Mouse (Mus musculus) olfactory bulb, adult 2 months (tissue): ENCODE data around the gene Inpp5f. TPM values are rescaled to one million over a fixed set of nuclear protein-coding genes. Genes with fewer than 3 reads are reported as not detected.
"Not testable (repeated sequence)": the region's sequence is repeated elsewhere in the genome, so short reads cannot be mapped to it uniquely, and the experiment has no call there.

Experiments
- H3K27ac ChIP-seq: fragments of 200-500 bp; 2 replicates; pipeline ENCODE4 v1.5.1; 2012; ENCODE audit warnings: low read depth, low read length; ENCODE audit not compliant: insufficient read depth
- H3K4me1 ChIP-seq: fragments of 200-500 bp; 2 replicates; pipeline ENCODE4 v1.6.1; 2012; ENCODE audit warnings: low read length; ENCODE audit not compliant: control insufficient read depth, insufficient read depth
- H3K4me3 ChIP-seq: fragments of 200-500 bp; 2 replicates; pipeline ENCODE4 v1.5.1; 2012; ENCODE audit warnings: mild to moderate bottlenecking, low read depth, low read length, moderate library complexity; ENCODE audit not compliant: insufficient read depth
- CTCF ChIP-seq: fragments of 200-500 bp; IDR thresholded peaks from 2 replicates; pipeline ENCODE4 v1.5.1; 2012; ENCODE audit warnings: low read depth, mild to moderate bottlenecking, low read length, moderate library complexity; ENCODE audit not compliant: insufficient read depth
- POLR2A ChIP-seq: fragments of 200-500 bp; IDR thresholded peaks from 2 replicates; pipeline ENCODE4 v1.6.1; 2012; ENCODE audit warnings: mild to moderate bottlenecking, low read depth, low read length, moderate library complexity; ENCODE audit not compliant: insufficient read depth
- WGBS: fragments of 180-500 bp; shearing (Covaris S2); methylation state at CpG from one replicate; pipeline ENCODE4 v1.1.7; 2018; 5-methylcytosine and 5-hydroxymethylcytosine counted together
- polyA plus RNA-seq: library from polyadenylated mRNA; stranded (reverse); fragments of >200 nt; gene quantifications from 2 replicates; pipeline ENCODE4 v1.2.4, GENCODE M21; 2012; ENCODE audit warnings: low replicate concordance; ENCODE audit not compliant: missing spikeins, insufficient read depth, insufficient read length

Inpp5f gene
- polyA plus RNA-seq, 1 experiment = not detected

DNA sequence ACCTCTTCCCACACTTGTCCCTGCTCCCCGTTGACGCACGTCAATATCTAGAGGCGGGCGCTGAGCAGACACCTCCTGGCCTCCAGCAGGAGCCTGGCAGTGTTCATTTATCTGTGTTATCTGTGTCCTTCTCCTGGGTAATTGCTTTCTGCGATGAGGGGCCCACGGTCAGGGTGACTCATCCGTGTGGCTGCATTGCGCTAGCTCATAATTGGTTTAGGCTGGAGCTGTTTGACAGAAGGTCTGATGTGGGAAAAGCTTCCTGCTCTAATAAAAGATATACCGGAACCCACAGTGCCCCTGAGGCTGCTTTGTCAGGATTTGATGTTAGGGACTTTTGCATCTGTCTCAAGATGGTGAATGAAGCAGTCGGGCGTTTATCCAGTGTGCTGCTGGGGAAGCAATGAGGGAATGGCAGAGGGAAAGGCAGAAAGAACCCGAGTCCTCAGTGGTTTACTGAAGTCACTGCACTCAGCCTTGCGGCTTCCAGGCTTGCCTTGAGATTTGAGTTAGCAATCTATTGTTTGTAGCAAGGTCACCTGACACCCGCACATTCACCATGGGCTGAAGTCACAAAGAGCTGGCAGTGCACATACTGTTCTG, 61.4 kb downstream of the Inpp5f start:
- H3K4me3 ChIP-seq = 0 out of 2 replicates have a peak overlapping the region, but pooled peaks have one; percentile 14
- peak overlapping the region; percentile 99 for H3K27ac ChIP-seq
- 12% methylated on average over 15 of the region's 15 CpGs for WGBS
- TF ChIP-seq POLR2A (no peak), CTCF (no peak)
- H3K4me1 ChIP-seq = peaks cover 10% of the 10 kb centered on the region

DNA sequence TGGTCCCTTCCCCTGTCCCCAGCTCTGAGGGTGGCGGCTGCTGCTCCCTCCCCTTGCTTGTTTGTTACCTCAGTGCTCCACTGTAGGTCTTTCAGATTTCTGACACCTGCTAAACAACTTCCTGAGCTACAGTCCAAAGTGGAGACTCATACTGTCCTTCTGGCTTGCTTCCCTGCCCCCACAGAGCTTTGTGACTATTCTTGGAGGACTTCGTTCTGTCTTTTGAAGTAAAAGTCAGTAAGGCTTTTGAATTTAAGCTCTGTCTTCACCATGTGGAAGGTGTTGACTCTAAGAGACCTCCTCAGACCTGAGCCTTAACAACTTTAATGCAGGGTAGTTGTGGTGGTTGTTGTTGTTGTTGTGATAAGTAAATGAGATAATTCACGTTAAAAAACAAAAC, 67.4 kb downstream of the Inpp5f start:
- Histone ChIP-seq H3K4me3 (no peak overlapping the region), H3K27ac (no peak overlapping the region), H3K4me1 (no peaks in the 10 kb centered on the region)
- 82% methylated on average over 3 of the region's 3 CpGs for WGBS
- no peak for TF ChIP-seq POLR2A
- TF ChIP-seq CTCF = no peak

DNA sequence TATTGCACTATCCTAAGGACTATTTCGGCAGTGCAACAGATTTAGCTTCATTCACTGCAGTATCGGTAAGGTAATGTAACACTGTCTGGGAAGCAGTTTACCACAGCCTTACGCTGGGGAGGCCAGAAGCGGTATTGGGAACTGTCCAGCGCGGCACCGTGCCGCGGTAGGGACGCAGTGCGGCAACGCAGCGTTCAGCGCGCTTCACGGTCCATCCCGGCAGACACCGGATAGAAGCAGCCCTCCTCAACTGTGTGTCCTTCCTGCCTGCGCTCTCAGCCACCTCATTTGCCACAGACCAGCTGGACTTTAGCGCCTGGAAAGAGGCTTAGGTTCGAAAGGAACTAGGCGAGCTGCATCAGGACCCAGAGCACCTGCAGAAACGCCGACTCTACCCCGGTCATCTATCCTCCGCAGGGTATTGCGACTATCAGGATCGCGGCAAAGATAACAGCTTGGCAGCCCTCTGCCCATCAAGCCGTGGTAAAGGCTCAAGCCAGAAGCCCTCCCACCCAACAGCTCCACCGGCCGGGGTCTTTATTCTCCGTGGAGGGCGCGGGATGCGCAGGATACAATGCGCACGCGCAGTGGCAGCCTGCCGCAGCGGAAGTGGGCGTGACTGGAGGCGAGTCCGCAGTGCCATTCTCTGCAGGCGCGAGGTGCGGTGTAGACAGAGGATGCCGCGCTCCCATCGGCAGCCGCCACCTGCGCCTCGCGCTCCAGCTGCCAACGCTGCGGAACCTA, 76.9 kb downstream of the Inpp5f start:
- H3K27ac ChIP-seq = peak overlapping the region; percentile 90
- 57% methylated on average over 56 of the region's 56 CpGs for WGBS
- TF ChIP-seq POLR2A = peak; percentile 83
- TF ChIP-seq CTCF = peak; percentile 14; the same call in 1 of the 2 replicates
- no peaks in the 10 kb centered on the region for H3K4me1 ChIP-seq
- peak overlapping the region; percentile 72 for H3K4me3 ChIP-seq

DNA sequence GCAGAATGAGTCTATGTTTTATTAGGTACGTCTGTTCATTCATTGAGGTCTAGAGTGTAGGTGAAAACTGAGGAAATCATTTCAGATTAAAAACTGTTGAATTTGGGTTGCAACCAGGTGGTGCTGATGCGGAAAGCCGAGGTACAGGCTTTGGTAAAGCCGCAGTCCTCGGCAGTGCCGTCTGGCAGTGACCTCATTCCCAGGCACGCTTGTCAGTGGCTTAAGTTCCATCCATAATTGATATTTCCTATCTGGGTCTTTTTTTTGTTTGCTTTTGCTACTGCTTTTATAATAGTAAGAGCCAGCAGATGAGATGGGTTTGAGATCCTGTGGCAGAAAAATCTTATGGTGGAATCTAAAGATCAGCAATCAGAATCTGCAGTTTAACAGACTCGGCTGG, 78.2 kb downstream of the Inpp5f start:
- H3K27ac ChIP-seq = peak overlapping the region; percentile 17; the same call in 1 of the 2 replicates
- WGBS = 59% methylated on average over 8 of the region's 8 CpGs
- no peaks in the 10 kb centered on the region for H3K4me1 ChIP-seq
- TF ChIP-seq POLR2A (no peak), CTCF (no peak)
- H3K4me3 ChIP-seq = peak overlapping the region; percentile 47

DNA sequence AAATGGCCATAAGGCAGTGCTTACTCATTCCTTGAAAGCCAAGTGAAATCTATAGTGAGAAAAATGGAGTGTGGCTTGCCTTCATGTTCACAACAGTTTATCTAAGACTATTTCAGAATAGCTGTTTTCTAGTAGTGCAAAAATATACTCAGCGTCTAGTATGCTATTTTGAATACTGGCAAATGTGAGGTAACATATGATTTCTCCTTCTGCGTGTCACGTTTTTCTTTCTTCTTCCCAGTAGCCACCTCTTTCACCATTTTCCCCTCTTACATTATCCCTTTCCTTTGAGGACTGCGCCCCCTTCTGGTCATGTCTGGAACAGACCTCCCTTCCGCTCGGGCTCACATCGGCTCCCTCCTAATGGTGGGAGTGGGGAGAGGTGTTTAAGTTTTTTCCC, 78.9 kb downstream of the Inpp5f start:
- 0 out of 2 replicates have a peak overlapping the region, but pooled peaks have one; percentile 20 for H3K4me3 ChIP-seq
- WGBS = 3% methylated on average over 7 of the region's 7 CpGs
- no peaks in the 10 kb centered on the region for H3K4me1 ChIP-seq
- TF ChIP-seq POLR2A (no peak), CTCF (peak; percentile 86)
- H3K27ac ChIP-seq = peak overlapping the region; percentile 68; the same call in 1 of the 2 replicates

DNA sequence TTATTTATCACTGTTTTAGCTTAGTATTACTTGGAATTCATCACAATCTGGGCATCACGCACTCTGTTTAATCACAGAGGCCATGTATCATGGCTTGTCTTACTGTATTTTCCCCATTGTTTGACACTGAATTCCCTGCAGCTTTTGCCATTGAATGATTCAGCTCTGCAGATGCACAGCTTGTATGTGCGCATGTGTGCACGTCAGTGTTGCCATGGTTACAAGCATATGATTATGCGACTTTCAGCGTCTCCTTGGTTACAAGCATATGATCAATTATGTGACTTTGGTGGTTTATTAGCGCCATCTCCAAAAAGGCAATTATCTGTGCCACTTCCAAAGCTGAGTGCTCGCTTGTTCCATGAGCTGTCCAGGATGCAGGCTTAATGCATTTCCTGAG, 79.7 kb downstream of the Inpp5f start:
- H3K27ac ChIP-seq = peak overlapping the region; percentile 88
- H3K4me3 ChIP-seq = peak overlapping the region; percentile 1; the same call in 1 of the 2 replicates
- no peaks in the 10 kb centered on the region for H3K4me1 ChIP-seq
- 15% methylated on average over 7 of the region's 7 CpGs for WGBS
- TF ChIP-seq POLR2A (no peak), CTCF (no peak)

DNA sequence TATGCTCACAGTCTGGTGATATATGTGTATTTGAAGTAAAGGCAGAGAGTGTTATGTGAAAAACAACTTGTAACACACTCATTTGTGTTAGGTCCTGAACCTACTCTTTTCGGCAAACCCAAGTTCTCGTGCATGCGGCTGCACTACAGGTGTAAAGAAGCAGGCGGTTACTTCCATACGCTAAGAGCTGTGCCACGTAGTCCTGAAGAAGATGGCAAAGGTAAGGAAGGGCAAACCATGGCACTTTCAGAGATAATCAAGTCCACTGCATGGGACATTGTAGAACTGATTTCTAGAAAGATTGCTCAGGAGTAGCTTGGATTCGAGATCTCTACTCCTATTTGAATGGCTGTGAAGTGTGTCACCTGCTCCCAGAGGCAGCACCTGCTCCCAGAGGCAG, 81.0 kb downstream of the Inpp5f start:
- H3K4me1 ChIP-seq = no peaks in the 10 kb centered on the region
- H3K27ac ChIP-seq = no peak overlapping the region
- 86% methylated on average over 7 of the region's 7 CpGs for WGBS
- TF ChIP-seq POLR2A (no peak), CTCF (no peak)
- no peak overlapping the region for H3K4me3 ChIP-seq

DNA sequence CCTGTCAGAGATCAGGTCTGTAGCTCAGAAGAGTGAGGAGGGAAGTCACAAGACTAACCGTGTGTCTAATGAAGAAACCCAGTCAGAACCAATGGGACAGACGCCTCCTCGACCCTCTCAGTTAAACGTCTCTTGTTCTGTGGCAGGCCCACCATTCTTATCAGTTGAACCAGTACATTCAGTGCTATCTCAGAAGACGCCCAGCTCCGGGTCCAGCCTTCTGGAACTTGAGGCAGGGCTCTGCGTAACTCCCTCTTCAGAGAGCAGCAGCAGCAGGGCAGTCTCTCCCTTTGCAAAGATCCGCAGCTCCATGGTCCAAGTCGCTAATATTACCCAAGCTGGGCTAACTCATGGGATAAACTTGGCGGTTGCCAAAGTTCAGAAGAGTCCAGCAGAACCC, 83.7 kb downstream of the Inpp5f start:
- Histone ChIP-seq H3K4me3 (no peak overlapping the region), H3K27ac (no peak overlapping the region), H3K4me1 (no peaks in the 10 kb centered on the region)
- WGBS = 84% methylated on average over 10 of the region's 10 CpGs
- TF ChIP-seq POLR2A = no peak

DNA sequence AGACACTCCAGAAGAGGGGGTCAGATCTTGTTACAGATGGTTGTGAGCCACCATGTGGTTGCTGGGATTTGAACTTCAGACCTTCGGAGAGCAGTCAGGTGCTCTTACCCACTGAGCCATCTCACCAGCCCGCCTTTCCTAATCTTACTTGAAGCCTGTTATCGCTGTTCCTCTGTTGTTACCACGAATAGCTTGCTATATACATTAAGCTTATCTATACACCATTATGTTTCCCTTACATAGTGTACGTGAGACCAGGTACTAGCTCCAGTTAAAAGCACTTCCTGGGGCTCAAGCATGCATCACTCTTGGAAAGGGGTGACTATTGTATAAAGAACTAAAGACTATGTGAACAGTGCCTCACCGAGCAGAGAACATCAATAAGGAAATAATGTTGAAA, 88.8 kb downstream of the Inpp5f start:
- not testable (repeated sequence) for H3K27ac ChIP-seq, H3K4me1 ChIP-seq, H3K4me3 ChIP-seq
- WGBS = 86% methylated on average over 6 of the region's 6 CpGs
